Mouse (Mus musculus) urinary bladder, adult 18-20 months (tissue): ENCODE data around the gene Mcam.
A peak's percentile ranks its signal among the peaks of the same experiment; 100 is the strongest.
"Not testable (repeated sequence)": the region's sequence is repeated elsewhere in the genome, so short reads cannot be mapped to it uniquely, and the experiment has no call there.

Experiments used
- DNase-seq, 2 experiments: peaks; one replicate each; pipeline ENCODE4 v3.0.0; 2022; ENCODE audit warnings: low spot score in 2 of 2, mixed read lengths in 2 of 2

Mcam gene

GRCm38 (mm10) chr9:44109360-44110095 lies 24.7 kb upstream of the Mcam start:
- no peak for DNase-seq

GRCm38 (mm10) chr9:44111909-44112308 lies 22.4 kb upstream of the Mcam start:
- not testable (repeated sequence) for DNase-seq

- DNase-seq = peak; percentile 88 to 94
Measured at GRCm38 (mm10) chr9:44113105-44113789, 21.0 kb upstream of the Mcam start, which contains the start of the genes Gm49380 and Rnf26. TSS of gene Gm49380 (minus strand) at chr9:44113500. TSS of gene Rnf26 (minus strand) at chr9:44113517.

- DNase-seq = no peak
Measured at GRCm38 (mm10) chr9:44114453-44114852, 19.8 kb upstream of the Mcam start.

- no peak for DNase-seq
Measured at GRCm38 (mm10) chr9:44115599-44115998, 18.7 kb upstream of the Mcam start.

- no peak for DNase-seq
Measured at GRCm38 (mm10) chr9:44116182-44116581, 18.1 kb upstream of the Mcam start.

GRCm38 (mm10) chr9:44119011-44119410 lies 15.3 kb upstream of the Mcam start:
- DNase-seq = no peak

- DNase-seq = no peak
Measured at GRCm38 (mm10) chr9:44119948-44120465, 14.3 kb upstream of the Mcam start.

GRCm38 (mm10) chr9:44124317-44124716 lies 10.0 kb upstream of the Mcam start:
- no peak for DNase-seq

- no peak for DNase-seq
Measured at GRCm38 (mm10) chr9:44125026-44125425, 9.2 kb upstream of the Mcam start.

- peak; percentile 64 to 69 for DNase-seq
Measured at GRCm38 (mm10) chr9:44125546-44126428, 8.5 kb upstream of the Mcam start.

- DNase-seq = no peak
Measured at GRCm38 (mm10) chr9:44126746-44127145, 7.5 kb upstream of the Mcam start.

- no peak for DNase-seq
Measured at GRCm38 (mm10) chr9:44127351-44127801, 6.9 kb upstream of the Mcam start.

- no peak for DNase-seq
Measured at GRCm38 (mm10) chr9:44129633-44130032, 4.6 kb upstream of the Mcam start.

GRCm38 (mm10) chr9:44130034-44130433 lies 4.2 kb upstream of the Mcam start:
- peak; percentile 49 to 52 for DNase-seq

- no peak for DNase-seq
Measured at GRCm38 (mm10) chr9:44130581-44131275, 3.5 kb upstream of the Mcam start.

- DNase-seq = no peak
Measured at GRCm38 (mm10) chr9:44131276-44131590, 3.0 kb upstream of the Mcam start.

GRCm38 (mm10) chr9:44132200-44132599 lies 2.1 kb upstream of the Mcam start:
- DNase-seq = no peak

- DNase-seq = no peak
Measured at GRCm38 (mm10) chr9:44133287-44133686, 982 bp upstream of the Mcam start.

- peak; percentile 27 to 56 for DNase-seq
Measured at GRCm38 (mm10) chr9:44134851-44135730, 822 bp downstream of the Mcam start.
